Mouse (Mus musculus) common myeloid progenitor, adult 5-6 weeks (primary cell): Measurements from ENCODE around the gene Gm3072. TPM values are rescaled to one million over a fixed set of nuclear protein-coding genes. Genes with fewer than 3 reads are reported as not detected.
"Not testable (repeated sequence)": the region's sequence is repeated elsewhere in the genome, so short reads cannot be mapped to it uniquely, and the experiment has no call there.

Source experiments
- ATAC-seq: replicated peaks from 2 replicates; pipeline ENCODE4 v1.8.0; 2016; ENCODE audit warnings: low read depth, mild to moderate bottlenecking, moderate TSS enrichment, inconsistent platforms; ENCODE audit not compliant: poor library complexity, severe bottlenecking
- total RNA-seq: library from RNA; stranded (forward); fragments of 200-1000, 187-1606 nt; gene quantifications from 2 replicates; pipeline ENCODE4 v1.2.3, GENCODE M21; 2017

The Gm3072 gene
- total RNA-seq = not detected in 2 replicates

- not testable (repeated sequence) for ATAC-seq
These were observed at the start of gene Gm3072 for GRCm38 (mm10) chr14:41624512-41624911. TSS of gene Gm3072 (minus strand) at chr14:41624612.

DNA sequence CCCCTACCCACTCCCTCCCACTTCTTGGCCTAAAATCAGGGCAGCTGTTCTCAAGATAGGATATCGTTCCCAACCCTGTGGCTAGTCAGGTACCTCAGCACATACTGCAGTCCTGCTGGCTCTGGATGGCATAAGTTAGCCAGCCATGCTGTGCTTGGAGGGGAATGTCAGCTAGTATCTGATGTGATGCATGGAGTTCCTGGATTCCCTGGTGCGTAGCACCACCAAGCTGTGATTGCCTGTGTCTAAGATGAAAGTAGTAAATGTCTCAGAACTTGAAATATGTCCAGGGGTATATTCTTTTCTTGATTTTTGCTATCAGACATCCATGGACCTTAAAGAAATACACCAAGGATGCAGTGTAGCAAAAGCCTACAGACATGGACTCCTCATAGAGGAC lies 23.8 kb upstream of the Gm3072 start:
- not testable (repeated sequence) for ATAC-seq

DNA sequence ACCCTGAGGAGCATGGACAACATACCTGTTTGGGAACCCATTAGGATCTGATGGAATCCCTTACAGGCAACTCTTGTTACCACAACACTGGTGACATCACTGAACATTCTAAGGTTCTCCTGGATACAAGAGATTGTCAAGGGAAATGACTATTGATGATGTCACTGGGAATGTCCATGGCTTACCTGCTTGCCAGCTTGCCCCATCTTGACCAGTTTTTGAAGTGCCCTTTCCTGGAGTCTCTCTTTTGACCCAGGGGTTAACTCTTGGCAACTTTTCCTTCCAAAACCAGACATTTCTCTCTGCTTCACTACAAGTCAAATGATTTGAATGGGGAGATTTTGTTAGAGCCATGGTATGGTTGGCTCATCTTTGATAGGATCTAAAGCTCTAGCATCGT lies 22.0 kb upstream of the Gm3072 start, which contains the start of gene Gm3676:
TSS of gene Gm3676 (minus strand) at position 101 of the 400 bp plus-strand sequence.
- not testable (repeated sequence) for ATAC-seq

DNA sequence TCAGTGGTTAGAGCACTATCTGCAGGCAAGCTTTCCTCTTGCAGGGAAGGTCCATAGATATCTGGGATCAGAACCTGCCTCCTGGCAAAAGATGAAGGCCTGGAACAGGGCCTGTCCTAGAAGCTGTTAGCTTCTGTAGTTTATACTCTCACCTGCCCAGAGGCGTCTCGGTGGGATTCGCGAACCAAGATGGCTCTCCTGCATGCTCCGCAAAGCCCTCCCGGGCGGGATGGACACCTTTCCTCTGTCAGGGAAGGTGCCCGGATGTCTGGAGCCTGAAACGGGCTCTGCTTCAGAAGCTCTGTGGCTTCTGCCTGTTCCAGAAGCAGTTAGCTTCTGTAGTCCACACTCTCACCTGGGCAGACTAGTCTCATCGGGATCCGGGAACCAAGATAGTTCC lies 5.7 kb upstream of the Gm3072 start:
- not testable (repeated sequence) for ATAC-seq

GRCm38 (mm10) chr14:41622535-41622934 lies 1.9 kb downstream of the Gm3072 start:
- ATAC-seq = not testable (repeated sequence)

- ATAC-seq = not testable (repeated sequence)
These were observed 13.7 kb downstream of the Gm3072 start for GRCm38 (mm10) chr14:41610690-41611089.

DNA sequence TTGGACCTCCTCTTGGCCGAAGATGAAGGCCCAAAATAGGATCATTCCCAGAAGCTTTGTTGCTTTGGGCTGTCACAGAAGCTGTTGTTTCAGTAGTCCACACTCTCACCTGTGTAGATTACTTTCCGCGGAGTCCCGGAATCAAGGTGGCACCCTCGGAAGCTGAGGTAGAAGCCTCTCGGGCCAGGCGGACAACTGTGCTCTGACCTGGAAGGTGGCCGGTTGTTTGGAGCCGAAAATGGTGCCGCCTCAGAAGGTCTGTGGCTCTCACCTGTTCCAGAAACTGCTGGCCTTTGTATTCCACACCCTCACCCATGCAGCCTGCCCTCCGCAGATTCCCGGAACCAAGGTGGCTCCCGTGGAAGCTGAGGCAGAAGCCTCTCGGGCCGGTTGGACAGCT lies 23.5 kb downstream of the Gm3072 start:
- not testable (repeated sequence) for ATAC-seq

GRCm38 (mm10) chr14:41586346-41586745 lies 38.1 kb downstream of the Gm3072 start:
- ATAC-seq = not testable (repeated sequence)

DNA sequence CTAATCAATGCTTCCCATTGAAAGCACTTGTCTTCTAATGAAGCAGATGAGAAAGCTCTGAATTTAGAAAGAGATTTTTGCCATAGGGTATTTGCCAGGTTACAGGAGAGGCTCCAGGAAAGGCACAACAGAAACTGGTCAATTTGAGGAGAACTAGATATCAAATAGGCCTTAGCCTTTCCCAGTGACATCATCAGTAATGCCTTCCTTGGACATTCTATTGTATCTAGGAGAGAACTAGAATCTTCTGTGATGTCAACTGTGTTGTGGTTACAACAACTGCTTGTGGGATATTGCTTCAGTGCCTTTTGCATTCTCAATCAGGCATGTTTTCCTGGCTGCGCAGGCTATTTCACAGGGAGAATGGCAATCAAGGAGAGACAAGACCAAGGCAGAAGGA lies 51.5 kb downstream of the Gm3072 start, which contains the start of gene 1700049E17Rik2:
TSS of gene 1700049E17Rik2 (plus strand) at position 301 of the 400 bp plus-strand sequence.
- ATAC-seq = not testable (repeated sequence)

Other genes starting within 250 kb of the Gm3072 start
- not detected in 2 replicates for gene Gm7945, start 238.2 kb downstream of the Gm3072 start, total RNA-seq
- not detected in 2 replicates for gene Gm6482, start 216.3 kb downstream of the Gm3072 start, total RNA-seq
- gene Gm7954, start 171.1 kb downstream of the Gm3072 start, total RNA-seq = not detected in 2 replicates
- gene Gm3486, start 135.1 kb downstream of the Gm3072 start, total RNA-seq = not detected in 2 replicates
- gene Gm7970, start 69.0 kb downstream of the Gm3072 start, total RNA-seq = not detected in 2 replicates
- not detected in 2 replicates for gene 1700049E17Rik2, start 51.4 kb downstream of the Gm3072 start, total RNA-seq
- gene Gm3676, start 21.9 kb upstream of the Gm3072 start, total RNA-seq = not detected in 2 replicates
- not detected in 2 replicates for gene Gm8068, start 77.3 kb upstream of the Gm3072 start, total RNA-seq
- not detected in 2 replicates for gene Gm7929, start 126.0 kb upstream of the Gm3072 start, total RNA-seq
- gene Gm47189, start 147.8 kb upstream of the Gm3072 start, total RNA-seq = not detected in 2 replicates